Mouse (Mus musculus) cerebral cortex, adult 2 months (tissue): Measurements from ENCODE around the gene Slc29a2.

Source experiments
- WGBS: fragments of 180-500 bp; shearing (Covaris S2); methylation state at CpG from one replicate; pipeline ENCODE4 v1.1.7; 2018; 5-methylcytosine and 5-hydroxymethylcytosine counted together

Slc29a2 gene

GRCm38 (mm10) chr19:5058801-5059771, 35.4 kb downstream of the Slc29a2 start:
- WGBS = 29% methylated on average over 10 of the region's 10 CpGs

GRCm38 (mm10) chr19:5060365-5061330, 37.0 kb downstream of the Slc29a2 start:
- WGBS = 45% methylated on average over 5 of the region's 5 CpGs

- WGBS = 83% methylated on average over 5 of the region's 5 CpGs
Measured at GRCm38 (mm10) chr19:5062041-5062440, 38.4 kb downstream of the Slc29a2 start.

- 84% methylated on average over 6 of the region's 6 CpGs for WGBS
Measured at GRCm38 (mm10) chr19:5062446-5062845, 38.8 kb downstream of the Slc29a2 start.

- WGBS = 69% methylated on average over 7 of the region's 7 CpGs
Measured at GRCm38 (mm10) chr19:5065104-5065503, 41.4 kb downstream of the Slc29a2 start.

- 35% methylated on average over 15 of the region's 15 CpGs for WGBS
Measured at GRCm38 (mm10) chr19:5067040-5067799, 43.6 kb downstream of the Slc29a2 start.

GRCm38 (mm10) chr19:5067867-5068569, 44.4 kb downstream of the Slc29a2 start, which contains the start of gene Cd248:
Cd248 (plus strand) TSS chr19:5068078.
- WGBS = 5% methylated on average over 52 of the region's 56 CpGs

- 42% methylated on average over 21 of the region's 21 CpGs for WGBS
Measured at GRCm38 (mm10) chr19:5068570-5069234, 45.0 kb downstream of the Slc29a2 start.

- WGBS = 83% methylated on average over 5 of the region's 5 CpGs
Measured at GRCm38 (mm10) chr19:5069486-5069885, 45.8 kb downstream of the Slc29a2 start.

GRCm38 (mm10) chr19:5069978-5070377, 46.3 kb downstream of the Slc29a2 start:
- 86% methylated on average over 7 of the region's 7 CpGs for whole genome bisulfite sequencing

GRCm38 (mm10) chr19:5071077-5071476, 47.4 kb downstream of the Slc29a2 start:
- WGBS = 45% methylated on average over 11 of the region's 11 CpGs

- 5% methylated on average over 40 of the region's 40 CpGs for WGBS
Measured at GRCm38 (mm10) chr19:5071545-5072369, 48.1 kb downstream of the Slc29a2 start.

GRCm38 (mm10) chr19:5072389-5073019, 48.8 kb downstream of the Slc29a2 start:
- 5% methylated on average over 20 of the region's 20 CpGs for WGBS

GRCm38 (mm10) chr19:5073028-5073427, 49.4 kb downstream of the Slc29a2 start:
- 2% methylated on average over 15 of the region's 15 CpGs for WGBS

GRCm38 (mm10) chr19:5073518-5073917, 49.9 kb downstream of the Slc29a2 start:
- WGBS = 19% methylated on average over 5 of the region's 5 CpGs

GRCm38 (mm10) chr19:5079279-5079678, 55.6 kb downstream of the Slc29a2 start:
- 89% methylated on average over 1 of the region's 1 CpGs for WGBS
